Mouse (Mus musculus) heart, embryonic 16.5 days (tissue): ENCODE data around the gene Ciapin1. TPM values are rescaled to one million over a fixed set of nuclear protein-coding genes. Genes with fewer than 3 reads are reported as not detected.

Source experiments
- ATAC-seq: fragments of 200-750 bp; cut with Nextera tagmentation; replicated peaks from 2 replicates; pipeline ENCODE4 v1.8.0; 2017; ENCODE audit warnings: moderate number of reproducible peaks; ENCODE audit not compliant: insufficient read depth, low FRiP score; ENCODE audit errors: extremely low read depth
- H3K27ac ChIP-seq: fragments of 300-500 bp; sonication (generic); 2 replicates; pipeline ENCODE4 v1.5.1; 2014; ENCODE audit warnings: mild to moderate bottlenecking, low read length, control low read depth, moderate library complexity
- H3K27me3 ChIP-seq: fragments of 300-500 bp; sonication (generic); 2 replicates; pipeline ENCODE4 v1.6.1; 2014; ENCODE audit warnings: low read length, mixed read lengths; ENCODE audit not compliant: control insufficient read depth, insufficient read depth
- H3K36me3 ChIP-seq: fragments of 300-500 bp; sonication (generic); 2 replicates; pipeline ENCODE4 v1.6.1; 2014; ENCODE audit not compliant: control insufficient read depth, insufficient read depth
- H3K4me1 ChIP-seq: fragments of 300-500 bp; sonication (generic); 2 replicates; pipeline ENCODE4 v1.6.1; 2014; ENCODE audit warnings: low read length, mixed read lengths; ENCODE audit not compliant: control insufficient read depth, insufficient read depth
- H3K4me2 ChIP-seq: fragments of 300-500 bp; sonication (generic); 2 replicates; pipeline ENCODE4 v1.6.1; 2014; ENCODE audit warnings: low read depth, mild to moderate bottlenecking, control low read depth, low read length
- H3K4me3 ChIP-seq: fragments of 300-500 bp; sonication (generic); 2 replicates; pipeline ENCODE4 v1.5.1; 2014; ENCODE audit warnings: mild to moderate bottlenecking, control low read depth, low read length
- H3K9ac ChIP-seq: fragments of 300-500 bp; sonication (generic); 2 replicates; pipeline ENCODE4 v1.6.1; 2014; ENCODE audit warnings: low read length, control low read depth
- H3K9me3 ChIP-seq: fragments of 300-500 bp; sonication (generic); replicated peaks from 2 replicates; pipeline ENCODE4 v1.6.1; 2016; ENCODE audit warnings: low read length; ENCODE audit not compliant: control insufficient read depth
- WGBS: fragments of 180-500 bp; shearing (Covaris S2); extraction: QIAGEN DNeasy Blood & Tissue Kit; methylation state at CpG from one replicate; pipeline ENCODE4 v1.1.7; 2014; 5-methylcytosine and 5-hydroxymethylcytosine counted together
- polyA plus RNA-seq: library from polyadenylated mRNA; unstranded; fragments of >200 nt; fragmentation: Nextera tagmentation; extraction: Ambion mirVana; gene quantifications from 2 replicates; pipeline ENCODE4 v1.2.1, GENCODE M21; 2015

Gene Ciapin1
- polyA plus RNA-seq, 1 experiment from 2014 or later = 98.8 TPM

GRCm38 (mm10) chr8:94773048-94773447 is 65.1 kb downstream of the Ciapin1 start:
- 58% methylated on average over 6 of the region's 6 CpGs for WGBS
- Histone ChIP-seq H3K4me2 (peak overlapping the region; percentile 87), H3K9ac (no peak overlapping the region), H3K4me3 (peak overlapping the region; percentile 64), H3K36me3 (no peaks in the 10 kb centered on the region), H3K9me3 (no peaks in the 10 kb centered on the region), H3K4me1 (peaks cover 20% of the 10 kb centered on the region), H3K27ac (no peak overlapping the region), H3K27me3 (peaks cover 16% of the 10 kb centered on the region)
- ATAC-seq = no peak

DNA sequence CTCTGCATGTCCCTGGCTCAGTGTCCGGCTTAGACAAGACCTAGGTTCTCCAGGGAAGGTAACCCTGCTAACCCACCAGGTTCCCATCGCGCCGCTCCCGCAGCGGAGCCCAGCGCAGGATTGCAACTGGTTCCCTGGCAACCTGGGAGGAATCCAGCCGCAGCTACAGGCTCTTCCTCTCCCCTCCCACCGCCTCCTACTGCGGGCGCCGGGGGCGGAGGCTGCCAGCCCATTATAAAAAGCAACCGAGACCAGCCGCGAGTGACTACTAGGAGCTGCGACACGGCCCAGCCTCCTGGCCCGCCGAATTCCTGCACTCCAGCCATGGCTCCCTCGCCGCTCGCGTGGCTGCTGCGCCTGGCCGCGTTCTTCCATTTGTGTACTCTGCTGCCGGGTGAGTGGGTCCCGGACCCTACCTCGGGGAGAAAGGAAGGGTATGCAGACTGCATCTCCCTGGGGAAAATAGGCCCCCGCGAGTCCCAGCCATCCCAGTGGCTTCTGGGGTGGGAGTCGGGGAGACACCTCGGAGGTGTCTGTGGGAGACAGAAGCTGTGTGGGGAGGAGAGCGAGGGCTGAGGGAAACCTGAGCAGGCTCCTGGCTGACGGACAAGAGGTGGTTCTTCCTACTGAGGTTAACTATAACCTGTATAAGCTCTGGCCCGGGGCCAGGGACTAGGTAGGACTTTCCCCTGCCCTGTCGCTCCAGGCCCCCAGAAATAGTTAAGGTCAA is 66.1 kb downstream of the Ciapin1 start, which contains the start of gene Cx3cl1:
Cx3cl1 (plus strand) TSS at position 69 of the 730 bp plus-strand sequence.
- Histone ChIP-seq H3K4me3 (peak within 1 kb of the TSS; percentile 64), H3K4me2 (peak within 1 kb of the TSS; percentile 87), H3K9me3 (no peaks in the 10 kb centered on the region), H3K27ac (peak within 1 kb of the TSS; percentile 51; the same call in 1 of the 2 replicates), H3K36me3 (no peaks in the 10 kb centered on the region), H3K9ac (peak within 1 kb of the TSS; percentile 76), H3K4me1 (peaks cover 16% of the 10 kb centered on the region), H3K27me3 (peaks cover 16% of the 10 kb centered on the region)
- ATAC-seq = peak; percentile 84
- WGBS = 1% methylated on average over 38 of the region's 38 CpGs

GRCm38 (mm10) chr8:94770945-94771344 is 67.2 kb downstream of the Ciapin1 start:
- H3K4me1 ChIP-seq = peaks cover 18% of the 10 kb centered on the region
- 37% methylated on average over 6 of the region's 6 CpGs for WGBS
- H3K27ac ChIP-seq = no peak overlapping the region
- H3K4me3 ChIP-seq = no peak overlapping the region
- H3K36me3 ChIP-seq = no peaks in the 10 kb centered on the region
- H3K27me3 ChIP-seq = peaks cover 16% of the 10 kb centered on the region
- H3K9me3 ChIP-seq = no peaks in the 10 kb centered on the region
- H3K9ac ChIP-seq = no peak overlapping the region
- H3K4me2 ChIP-seq = no peak overlapping the region; the same call in 1 of the 2 replicates
- ATAC-seq = no peak

Other genes starting within 250 kb of the Ciapin1 start
- gene Rspry1, start 236.4 kb downstream of the Ciapin1 start, polyA plus RNA-seq = 23.6 and 26.8 TPM in 2 replicates
- gene Fam192a, start 236.4 kb downstream of the Ciapin1 start, polyA plus RNA-seq = 34.7 and 42.1 TPM in 2 replicates
- 116 and 117 TPM in 2 replicates for gene Arl2bp, start 171.8 kb downstream of the Ciapin1 start, polyA plus RNA-seq
- gene Pllp, start 142.1 kb downstream of the Ciapin1 start, polyA plus RNA-seq = 0.29 and 0.57 TPM in 2 replicates
- 0.16 TPM in 1 of 2 replicates, not detected in the other for gene Ccl22, start 92.8 kb downstream of the Ciapin1 start, polyA plus RNA-seq
- 8.2 and 9.3 TPM in 2 replicates for gene Cx3cl1, start 66.3 kb downstream of the Ciapin1 start, polyA plus RNA-seq
- gene Ccl17, start 27.9 kb downstream of the Ciapin1 start, polyA plus RNA-seq = 0.44 and 0.51 TPM in 2 replicates
- gene Coq9, start within 50 bp of the Ciapin1 start, polyA plus RNA-seq = 194 and 209 TPM in 2 replicates
- gene Polr2c, start 19.1 kb upstream of the Ciapin1 start, polyA plus RNA-seq = 123 and 134 TPM in 2 replicates
- gene Dok4, start 38.0 kb upstream of the Ciapin1 start, polyA plus RNA-seq = 28.9 and 33.7 TPM in 2 replicates
- gene Ccdc102a, start 79.7 kb upstream of the Ciapin1 start, polyA plus RNA-seq = 17.4 and 19.8 TPM in 2 replicates
- gene Adgrg5, start 85.3 kb upstream of the Ciapin1 start, polyA plus RNA-seq = 0.71 and 1.4 TPM in 2 replicates
- 12.0 and 18.0 TPM in 2 replicates for gene Adgrg1, start 136.4 kb upstream of the Ciapin1 start, polyA plus RNA-seq
- 4.9 and 5.2 TPM in 2 replicates for gene Adgrg3, start 179.3 kb upstream of the Ciapin1 start, polyA plus RNA-seq
- gene Drc7, start 216.7 kb upstream of the Ciapin1 start, polyA plus RNA-seq = 0.46 and 0.56 TPM in 2 replicates
- gene Katnb1, start 242.8 kb upstream of the Ciapin1 start, polyA plus RNA-seq = 17.1 and 19.1 TPM in 2 replicates